27 mouse cellular contexts compared by ENCODE assay signal in genomic region chr5:19726277-19726676, GRCm38 (mm10).
DNase-seq lines count a peak whose midpoint lies in the region; ATAC-seq lines count a peak whose summit lies in the region.
"Had no signal": no experiment of that assay in that cellular context is flagged by ENCODE, and none has a peak within 500 bp of the region (broad histone marks: within the 10 kb centered on the region; RNA-seq: fewer than 3 reads in every experiment).

No protein-coding gene starts in this region.

- DNase-seq in embryonic facial prominence, embryonic 11.5 days (ENCODE audit: low spot score) = peak; percentile 54
- DNase-seq in embryonic facial prominence, embryonic 10.5 days (ENCODE audit: low spot score) = no peak
- peak; percentile 44 for DNase-seq in embryonic facial prominence, embryonic 14.5 days (ENCODE audit: low spot score)
- DNase-seq: adrenal gland, adult 8-10 months; adrenal gland, postnatal 14 days; adrenal gland, postnatal 36 days; B cell, adult 2 months; cerebellum, adult 11-12 months; cerebellum, adult 2 months; cerebellum, adult 9-10 months; cerebellum, postnatal 10 days; cerebellum, postnatal 25 days; forebrain, postnatal 0 days had no signal

- no peak overlapping the region for H3K9ac ChIP-seq in embryonic facial prominence, embryonic 11.5 days (replicated peaks; ENCODE audit: low read length)
- no peak overlapping the region for H3K9ac ChIP-seq in embryonic facial prominence, embryonic 14.5 days (ENCODE audit: low read depth, low read length)
- no peak overlapping the region for H3K9ac ChIP-seq in limb, embryonic 13.5 days
- no peak overlapping the region for H3K9ac ChIP-seq in intestine, embryonic 16.5 days (ENCODE audit: low read depth, low read length)
- H3K9ac ChIP-seq in forebrain, embryonic 15.5 days (replicated peaks) = no peak overlapping the region
- H3K9ac ChIP-seq: embryonic facial prominence, embryonic 12.5 days; embryonic facial prominence, embryonic 15.5 days; forebrain, embryonic 12.5 days; forebrain, postnatal 0 days had no signal

- no peak overlapping the region for H3K4me2 ChIP-seq in embryonic facial prominence, embryonic 11.5 days (ENCODE audit: low read depth, low read length)
- no peak overlapping the region for H3K4me2 ChIP-seq in embryonic facial prominence, embryonic 14.5 days (ENCODE audit: low read depth, low read length)
- H3K4me2 ChIP-seq in limb, embryonic 13.5 days (replicated peaks) = no peak overlapping the region
- no peak overlapping the region for H3K4me2 ChIP-seq in intestine, embryonic 16.5 days (ENCODE audit: low read depth, low read length)
- H3K4me2 ChIP-seq in forebrain, embryonic 15.5 days (replicated peaks) = no peak overlapping the region
- H3K4me2 ChIP-seq: embryonic facial prominence, embryonic 12.5 days; embryonic facial prominence, embryonic 15.5 days; forebrain, embryonic 12.5 days had no signal

- no peaks in the 10 kb centered on the region for H3K36me3 ChIP-seq in embryonic facial prominence, embryonic 11.5 days (replicated peaks; ENCODE audit: control insufficient read depth, insufficient read depth, low read depth, low read length)
- H3K36me3 ChIP-seq in embryonic facial prominence, embryonic 10.5 days (replicated peaks) = no peaks in the 10 kb centered on the region
- H3K36me3 ChIP-seq in embryonic facial prominence, embryonic 14.5 days (ENCODE audit: control insufficient read depth, insufficient read depth, low read length) = no peaks in the 10 kb centered on the region
- no peaks in the 10 kb centered on the region for H3K36me3 ChIP-seq in limb, embryonic 13.5 days
- H3K36me3 ChIP-seq in intestine, embryonic 16.5 days (ENCODE audit: control insufficient read depth, insufficient read depth, low read length) = no peaks in the 10 kb centered on the region
- H3K36me3 ChIP-seq in forebrain, embryonic 15.5 days = no peaks in the 10 kb centered on the region
- H3K36me3 ChIP-seq: embryonic facial prominence, embryonic 12.5 days; embryonic facial prominence, embryonic 15.5 days; forebrain, embryonic 10.5 days; forebrain, embryonic 12.5 days; G1E had no signal

- H3K27me3 ChIP-seq in embryonic facial prominence, embryonic 11.5 days (ENCODE audit: control insufficient read depth, insufficient read depth, low read length) = no peaks in the 10 kb centered on the region
- H3K27me3 ChIP-seq in embryonic facial prominence, embryonic 10.5 days (replicated peaks; ENCODE audit: low read depth, poor library complexity, severe bottlenecking) = no peaks in the 10 kb centered on the region
- no peaks in the 10 kb centered on the region for H3K27me3 ChIP-seq in embryonic facial prominence, embryonic 14.5 days (replicated peaks; ENCODE audit: control insufficient read depth, insufficient read depth, low read length)
- no peaks in the 10 kb centered on the region for H3K27me3 ChIP-seq in limb, embryonic 13.5 days
- no peaks in the 10 kb centered on the region for H3K27me3 ChIP-seq in intestine, embryonic 16.5 days (replicated peaks; ENCODE audit: control insufficient read depth, insufficient read depth, low read length)
- H3K27me3 ChIP-seq in forebrain, embryonic 15.5 days = no peaks in the 10 kb centered on the region
- H3K27me3 ChIP-seq: CH12.LX; embryonic facial prominence, embryonic 12.5 days; embryonic facial prominence, embryonic 15.5 days; forebrain, embryonic 12.5 days had no signal

- no peak overlapping the region for H3K27ac ChIP-seq in embryonic facial prominence, embryonic 11.5 days (replicated peaks; ENCODE audit: low read depth, low read length)
- H3K27ac ChIP-seq in embryonic facial prominence, embryonic 10.5 days (replicated peaks) = no peak overlapping the region
- H3K27ac ChIP-seq in embryonic facial prominence, embryonic 14.5 days (replicated peaks; ENCODE audit: low read depth, low read length) = no peak overlapping the region
- no peak overlapping the region for H3K27ac ChIP-seq in limb, embryonic 13.5 days
- no peak overlapping the region for H3K27ac ChIP-seq in intestine, embryonic 16.5 days (ENCODE audit: low read length)
- H3K27ac ChIP-seq in forebrain, embryonic 15.5 days (replicated peaks) = no peak overlapping the region
- H3K27ac ChIP-seq: embryonic facial prominence, embryonic 12.5 days; embryonic facial prominence, embryonic 15.5 days; forebrain, embryonic 10.5 days; forebrain, embryonic 12.5 days had no signal

- H3K4me3 ChIP-seq in embryonic facial prominence, embryonic 11.5 days (ENCODE audit: low read depth, low read length) = no peak overlapping the region
- H3K4me3 ChIP-seq in embryonic facial prominence, embryonic 10.5 days = no peak overlapping the region
- H3K4me3 ChIP-seq in embryonic facial prominence, embryonic 14.5 days (ENCODE audit: low read depth, low read length) = no peak overlapping the region
- no peak overlapping the region for H3K4me3 ChIP-seq in limb, embryonic 13.5 days
- no peak overlapping the region for H3K4me3 ChIP-seq in intestine, embryonic 16.5 days (ENCODE audit: low read length)
- H3K4me3 ChIP-seq in forebrain, embryonic 15.5 days = no peak overlapping the region
- H3K4me3 ChIP-seq: embryonic facial prominence, embryonic 12.5 days; embryonic facial prominence, embryonic 15.5 days; erythroblast, embryonic 14.5 days; forebrain, embryonic 10.5 days; forebrain, embryonic 12.5 days had no signal

- H3K4me1 ChIP-seq in embryonic facial prominence, embryonic 11.5 days (ENCODE audit: control insufficient read depth, insufficient read depth, low read length) = no peaks in the 10 kb centered on the region
- no peaks in the 10 kb centered on the region for H3K4me1 ChIP-seq in embryonic facial prominence, embryonic 10.5 days
- H3K4me1 ChIP-seq in embryonic facial prominence, embryonic 14.5 days (ENCODE audit: control insufficient read depth, insufficient read depth, low read length) = no peaks in the 10 kb centered on the region
- H3K4me1 ChIP-seq in limb, embryonic 13.5 days = no peaks in the 10 kb centered on the region
- H3K4me1 ChIP-seq in intestine, embryonic 16.5 days (ENCODE audit: control insufficient read depth, insufficient read depth, low read length) = no peaks in the 10 kb centered on the region
- no peaks in the 10 kb centered on the region for H3K4me1 ChIP-seq in forebrain, embryonic 15.5 days
- H3K4me1 ChIP-seq: embryonic facial prominence, embryonic 12.5 days; embryonic facial prominence, embryonic 15.5 days; forebrain, embryonic 10.5 days; forebrain, embryonic 12.5 days had no signal

- H3K9me3 ChIP-seq in embryonic facial prominence, embryonic 11.5 days (replicated peaks; ENCODE audit: control insufficient read depth, low read length) = no peaks in the 10 kb centered on the region
- no peaks in the 10 kb centered on the region for H3K9me3 ChIP-seq in embryonic facial prominence, embryonic 10.5 days
- H3K9me3 ChIP-seq in embryonic facial prominence, embryonic 14.5 days (ENCODE audit: control insufficient read depth, low read length) = peaks cover 3% of the 10 kb centered on the region; the same call in 1 of the 2 replicates
- H3K9me3 ChIP-seq in limb, embryonic 13.5 days = peaks cover 5% of the 10 kb centered on the region; the same call in 1 of the 2 replicates
- no peaks in the 10 kb centered on the region for H3K9me3 ChIP-seq in intestine, embryonic 16.5 days (ENCODE audit: control insufficient read depth, low read length)
- no peaks in the 10 kb centered on the region for H3K9me3 ChIP-seq in forebrain, embryonic 15.5 days
- H3K9me3 ChIP-seq: embryonic facial prominence, embryonic 12.5 days; embryonic facial prominence, embryonic 15.5 days; forebrain, embryonic 12.5 days; G1E had no signal

- ATAC-seq in embryonic facial prominence, embryonic 11.5 days (replicated peaks; ENCODE audit: insufficient number of reproducible peaks, low FRiP score, low TSS enrichment, low read depth) = no peak
- ATAC-seq in embryonic facial prominence, embryonic 14.5 days (ENCODE audit: low read depth) = no peak
- ATAC-seq in limb, embryonic 13.5 days (ENCODE audit: low FRiP score, low read depth) = peak; percentile 69; the same call in 1 of the 2 replicates
- ATAC-seq in intestine, embryonic 16.5 days = no peak
- no peak for ATAC-seq in forebrain, embryonic 15.5 days (replicated peaks)
- ATAC-seq: activated CD4-positive, CD25-positive, alpha-beta regulatory T cell, adult 4 months; CD4-positive, CD25-positive, alpha-beta regulatory T cell, adult 4 months; forebrain, embryonic 14.5 days; forebrain, postnatal 0 days; Patski had no signal
